Mouse (Mus musculus) cortical plate, adult 2 months (tissue): ENCODE measurements around the gene Pde10a.

Source experiments
- CTCF ChIP-seq: fragments of 200-500 bp; IDR thresholded peaks from 2 replicates; pipeline ENCODE4 v1.5.1; 2011; ENCODE audit warnings: mild to moderate bottlenecking, control low read depth, low read length; ENCODE audit not compliant: insufficient read depth; ENCODE audit errors: extremely low read depth
- POLR2A ChIP-seq: fragments of 200-500 bp; IDR thresholded peaks from 2 replicates; pipeline ENCODE4 v1.6.1; 2011; ENCODE audit warnings: mild to moderate bottlenecking, low read length, control low read depth; ENCODE audit not compliant: insufficient read depth; ENCODE audit errors: extremely low read depth

- TF ChIP-seq POLR2A (no peak), CTCF (no peak)
Measured at GRCm38 (mm10) chr17:8885830-8886229, 360.7 kb downstream of the Pde10a start.
